Mouse (Mus musculus) retina, adult 2 months (tissue): Measurements from ENCODE around the gene Ttll12.

Experiments
- DNase-seq: peaks from one replicate; pipeline ENCODE4 v3.0.0-alpha.2; 2012; ENCODE audit warnings: low read depth, low spot score

The Ttll12 gene

DNA sequence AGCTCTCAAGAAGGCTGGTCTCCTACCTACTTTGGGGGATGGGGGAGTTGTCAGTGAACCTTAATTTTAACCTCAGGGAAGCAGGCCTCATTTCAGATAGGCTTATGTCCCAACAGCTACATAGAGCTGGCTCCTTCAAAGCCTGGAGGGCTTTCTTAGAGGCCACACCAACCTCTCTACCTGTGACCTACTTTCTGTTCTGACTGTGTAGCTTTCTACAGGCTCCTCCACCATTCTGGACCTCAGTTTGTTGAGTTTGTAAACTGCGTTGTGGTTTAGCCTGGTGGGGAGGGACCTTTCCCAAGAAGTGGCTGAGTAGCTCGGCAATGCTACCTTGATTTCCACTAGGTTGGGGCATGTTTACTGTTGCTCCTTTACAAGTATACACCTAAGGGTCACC, 67.2 kb downstream of the Ttll12 start:
- DNase-seq, result no peak

DNA sequence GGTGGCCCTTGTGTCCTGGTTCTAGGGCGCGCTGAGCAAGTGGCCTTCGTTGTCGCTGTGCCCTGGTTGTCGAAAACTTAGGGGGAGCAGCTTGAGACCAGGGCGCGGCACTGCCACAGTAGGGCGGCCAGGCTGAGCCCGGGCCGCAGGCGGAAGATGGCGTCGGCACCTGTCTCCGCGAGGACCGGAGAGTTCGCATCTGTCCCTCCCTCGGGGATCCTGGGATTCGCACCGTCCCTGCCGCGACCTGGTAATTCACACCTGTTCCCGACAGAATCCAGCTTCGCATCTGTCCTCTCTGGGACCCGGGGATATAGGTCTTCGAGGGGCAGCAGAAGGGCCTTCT, 67.9 kb downstream of the Ttll12 start:
- no peak for DNase-seq

DNA sequence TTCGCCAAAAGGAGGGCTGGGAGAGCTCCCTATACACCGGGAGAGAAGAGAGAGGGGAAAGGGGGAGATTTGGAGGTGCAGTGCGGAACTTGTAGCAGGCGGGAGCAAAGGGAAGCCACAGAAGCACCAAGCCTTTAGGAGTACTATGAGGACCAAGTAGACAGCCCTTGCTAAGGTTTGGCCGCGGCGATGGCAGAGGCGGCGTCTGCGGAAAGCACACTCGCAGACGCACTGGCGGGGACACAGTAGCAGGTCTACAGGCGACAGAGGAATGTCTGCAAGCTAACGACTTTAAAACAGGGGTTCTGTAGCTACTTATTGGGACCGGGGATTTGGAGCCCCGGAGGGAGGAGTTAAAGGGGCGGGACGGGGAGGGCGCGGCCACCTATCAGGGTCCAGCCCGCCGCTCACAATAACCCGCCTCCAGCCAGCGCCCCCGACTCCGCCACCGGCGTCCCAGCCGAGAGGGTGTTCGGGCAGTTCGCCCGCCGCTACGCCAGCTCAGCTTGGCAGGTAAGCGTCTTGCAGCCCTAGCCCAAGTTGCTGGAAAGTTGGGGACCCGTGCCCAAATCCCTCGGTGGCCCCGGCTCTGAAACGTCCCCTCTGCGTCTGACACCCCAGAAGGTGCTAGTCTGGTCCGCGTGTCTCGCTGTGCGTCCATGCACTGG, 68.4 kb downstream of the Ttll12 start, which contains the start of gene Bik:
Gene Bik (plus strand): TSS at position 439 of the 668 bp plus-strand sequence.
- no peak for DNase-seq
